Mouse (Mus musculus): ENCODE results near the gene Lrp5.

Gene Lrp5

DNA sequence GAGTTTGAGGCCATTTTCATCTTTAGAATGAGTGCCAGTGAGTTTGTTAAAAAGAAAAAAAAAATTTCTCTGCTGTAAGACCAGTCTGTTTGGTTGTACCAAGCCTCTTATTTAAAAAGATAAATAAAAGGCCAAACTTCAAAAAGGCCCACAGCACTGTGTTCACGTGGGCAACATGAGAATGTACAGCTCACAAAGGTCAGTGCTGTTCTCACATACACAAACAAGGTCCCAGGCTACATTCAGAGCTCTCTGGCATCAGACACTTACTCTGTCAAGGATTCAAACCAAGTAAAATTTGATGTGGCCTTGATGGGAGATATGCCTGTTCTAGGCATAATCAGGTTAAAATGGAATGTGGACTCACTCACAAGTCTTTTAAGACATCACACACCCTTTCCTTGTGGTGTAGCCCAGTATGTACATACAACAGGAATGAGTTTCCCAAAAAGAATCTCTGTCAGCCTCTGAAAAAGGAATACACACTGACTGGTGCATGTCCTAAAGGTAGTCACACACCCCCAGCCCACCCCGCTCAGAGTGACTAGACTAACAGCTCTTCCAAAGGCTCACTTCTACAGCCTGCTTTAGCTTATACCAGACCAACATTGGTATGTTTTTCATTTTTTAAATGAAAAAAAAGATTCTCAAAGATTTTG is 130.1 kb downstream of the Lrp5 start:
- DNase-seq (ENCODE audit: low read depth, low spot score) = no peak

DNA sequence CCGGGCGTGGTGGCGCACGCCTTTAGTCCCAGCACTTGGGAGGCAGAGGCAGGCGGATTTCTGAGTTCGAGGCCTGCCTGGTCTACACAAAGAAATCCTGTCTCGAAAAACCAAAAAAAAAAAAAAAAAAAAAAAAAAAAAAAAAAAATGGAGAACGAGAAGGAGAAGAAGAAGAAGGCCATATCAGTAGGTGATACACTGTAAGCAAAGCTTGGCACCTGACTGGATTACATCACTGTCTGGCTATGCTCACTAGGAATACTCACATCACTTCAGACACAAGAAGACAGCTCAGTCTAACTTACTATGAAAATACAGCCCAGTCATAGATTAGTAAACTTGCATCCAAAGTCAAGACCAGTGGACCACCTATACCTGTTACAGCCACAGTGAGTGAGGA is 131.6 kb downstream of the Lrp5 start:
- no peak for DNase-seq (ENCODE audit: low read depth, low spot score)

DNA sequence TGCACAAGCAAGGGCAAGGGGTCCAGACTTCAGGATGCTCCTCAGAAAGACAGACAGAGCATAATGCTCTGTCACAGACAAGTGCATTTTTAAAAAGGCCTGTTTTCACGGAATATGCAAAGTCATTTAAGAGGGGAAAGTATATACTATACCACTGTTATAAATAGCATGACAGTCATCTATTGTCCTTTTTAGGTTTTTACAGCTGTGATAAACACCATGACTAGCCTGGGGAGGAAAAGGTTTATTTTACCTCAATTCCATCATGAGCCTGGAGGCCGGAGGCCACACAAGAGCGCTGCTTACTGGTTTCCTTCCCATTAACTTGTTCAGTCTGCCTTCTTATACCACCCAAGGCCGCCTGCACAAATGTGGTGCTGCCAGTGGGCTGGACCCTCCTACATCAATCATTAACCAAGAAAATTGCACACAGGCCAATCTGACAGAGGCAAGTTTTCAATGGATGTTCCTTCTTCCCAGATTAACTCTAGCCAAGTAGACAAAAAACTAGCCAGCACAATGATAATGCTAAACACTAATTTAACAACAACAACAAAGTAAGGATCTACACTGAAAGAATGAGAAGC is 134.7 kb downstream of the Lrp5 start:
- no peak for DNase-seq (ENCODE audit: low read depth, low spot score)

DNA sequence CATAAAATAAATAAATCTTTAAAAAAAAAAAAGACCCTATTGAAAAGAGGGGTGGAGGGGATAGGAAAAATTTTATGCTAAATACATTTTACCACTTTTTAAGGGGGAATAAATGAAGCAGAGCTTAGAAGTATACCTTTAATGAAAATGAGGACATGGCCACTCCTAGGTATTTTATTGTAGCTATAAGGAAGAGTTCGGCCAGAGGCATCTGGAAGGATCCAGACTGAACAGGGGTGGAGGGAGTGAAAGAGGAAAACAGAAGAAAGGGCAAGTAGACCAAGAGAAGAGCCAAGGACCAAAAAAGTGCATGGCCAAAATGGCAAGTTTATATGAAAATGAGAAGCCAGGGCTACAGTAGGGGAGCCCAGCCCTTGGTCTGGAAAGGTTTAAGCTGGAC is 136.3 kb downstream of the Lrp5 start:
- DNase-seq (ENCODE audit: low read depth, low spot score) = no peak

DNA sequence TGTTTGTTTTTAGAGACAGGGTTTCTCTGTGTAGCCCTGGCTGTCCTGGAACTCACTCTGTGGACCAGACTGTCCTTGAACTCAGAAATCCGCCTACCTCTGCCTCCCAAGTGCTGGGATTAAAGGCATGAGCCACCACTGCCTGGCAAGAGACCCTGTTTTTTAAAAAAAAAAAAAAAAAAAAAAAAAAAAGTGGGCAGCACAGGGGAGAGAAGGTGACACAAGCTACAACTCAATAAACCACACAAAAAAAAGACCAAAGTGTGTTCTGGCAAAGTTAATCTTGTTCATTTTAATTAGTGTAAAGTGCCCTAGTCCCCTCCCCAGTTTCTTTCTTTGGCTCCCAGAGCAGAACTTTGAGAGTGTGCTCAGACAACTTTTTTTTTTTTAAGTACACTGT is 137.1 kb downstream of the Lrp5 start:
- no peak for DNase-seq (ENCODE audit: low read depth, low spot score)

DNA sequence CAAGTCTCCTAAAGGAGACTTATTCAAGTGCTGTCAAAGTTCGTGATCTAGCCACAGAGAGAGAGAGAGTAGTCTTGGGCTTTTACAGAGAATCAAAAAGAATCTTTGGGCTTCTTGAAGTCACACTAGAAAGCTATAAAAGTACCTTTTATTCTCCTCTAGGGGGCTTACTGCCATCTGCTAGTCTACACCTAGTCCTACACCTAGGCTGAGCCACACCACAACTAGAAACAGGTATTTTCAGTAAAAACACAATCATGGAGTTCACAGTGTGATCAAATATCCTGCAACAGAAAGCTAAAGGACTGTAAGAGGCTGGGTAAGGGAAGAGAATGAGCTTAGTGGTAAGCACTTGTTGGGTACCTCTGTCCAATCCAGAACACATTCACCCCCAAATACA is 138.1 kb downstream of the Lrp5 start:
- no peak for DNase-seq (ENCODE audit: low read depth, low spot score)

DNA sequence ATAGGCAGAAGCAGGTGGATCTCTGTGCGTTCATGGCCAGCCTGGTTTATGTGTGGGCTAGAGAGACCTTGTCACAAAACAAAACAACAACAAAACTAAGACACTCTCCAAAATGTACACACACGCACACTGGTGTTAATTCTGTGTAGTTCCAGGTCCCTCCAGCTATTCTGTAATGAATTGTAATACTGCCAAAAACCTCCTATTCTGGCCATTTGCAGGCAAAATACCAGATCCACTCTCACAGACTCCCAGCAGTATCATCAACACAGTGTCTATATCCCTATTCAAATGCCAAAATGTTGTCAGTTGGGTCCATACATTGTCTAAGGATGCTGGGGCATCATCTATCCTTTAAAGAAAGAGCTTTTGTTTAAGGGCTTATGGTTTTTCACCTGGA is 141.4 kb downstream of the Lrp5 start:
- no peak for DNase-seq (ENCODE audit: low read depth, low spot score)

DNA sequence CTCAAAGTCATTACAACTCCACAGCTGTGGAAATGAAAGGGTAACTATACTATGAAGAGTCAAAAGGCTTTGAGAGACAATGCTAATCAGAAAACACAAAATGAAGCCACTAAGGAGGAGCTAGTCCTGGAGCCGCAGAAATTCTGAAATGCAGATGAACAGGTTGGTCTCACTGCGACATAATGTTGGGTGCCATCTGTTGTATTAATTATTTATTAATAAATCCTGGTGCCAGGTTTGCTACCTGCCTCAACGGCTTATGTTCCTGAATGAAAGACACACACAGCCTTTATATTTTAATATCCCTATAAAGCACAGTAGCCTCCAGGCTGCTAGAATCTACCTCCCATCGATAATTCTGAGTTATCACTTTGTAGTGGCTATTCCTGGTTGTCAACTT is 143.8 kb downstream of the Lrp5 start:
- no peak for DNase-seq (ENCODE audit: low read depth, low spot score)

DNA sequence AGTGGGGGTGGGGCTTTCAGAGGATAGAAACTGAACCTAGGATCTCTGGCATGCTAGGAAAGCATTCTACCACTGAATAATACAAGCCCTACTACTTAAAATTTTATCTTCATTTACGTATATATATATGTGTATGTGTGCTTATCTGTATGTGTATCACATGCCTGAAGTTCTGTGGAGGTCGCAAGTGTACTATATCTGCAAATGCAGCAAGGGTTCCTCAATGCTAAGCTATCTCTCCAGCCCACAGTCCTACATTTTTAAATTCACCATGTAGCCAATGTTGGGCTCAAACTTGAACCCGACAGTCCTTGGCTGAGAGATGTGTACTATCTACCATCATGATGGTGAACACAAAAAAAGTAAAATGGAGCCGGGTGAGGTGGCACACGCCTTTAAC is 145.4 kb downstream of the Lrp5 start:
- no peak for DNase-seq (ENCODE audit: low read depth, low spot score)

DNA sequence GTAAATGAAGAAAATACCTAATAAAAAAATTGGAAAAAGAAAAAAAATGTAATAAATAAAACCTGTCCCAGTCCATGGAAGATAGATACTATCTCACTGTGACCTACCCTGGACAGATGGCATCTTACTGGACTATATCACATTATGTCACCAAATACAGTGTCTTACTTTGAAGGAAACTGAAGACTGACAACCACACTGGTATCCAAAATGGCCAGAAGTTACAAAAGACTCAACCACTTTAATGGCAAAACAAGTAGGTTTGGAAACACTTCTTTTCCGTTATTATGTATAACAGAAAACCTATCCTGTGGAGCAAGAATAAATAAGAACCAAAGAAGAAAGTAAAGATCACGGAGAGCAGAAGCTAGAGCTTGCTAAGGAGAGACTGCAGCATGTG is 146.1 kb downstream of the Lrp5 start:
- no peak for DNase-seq (ENCODE audit: low read depth, low spot score)

DNA sequence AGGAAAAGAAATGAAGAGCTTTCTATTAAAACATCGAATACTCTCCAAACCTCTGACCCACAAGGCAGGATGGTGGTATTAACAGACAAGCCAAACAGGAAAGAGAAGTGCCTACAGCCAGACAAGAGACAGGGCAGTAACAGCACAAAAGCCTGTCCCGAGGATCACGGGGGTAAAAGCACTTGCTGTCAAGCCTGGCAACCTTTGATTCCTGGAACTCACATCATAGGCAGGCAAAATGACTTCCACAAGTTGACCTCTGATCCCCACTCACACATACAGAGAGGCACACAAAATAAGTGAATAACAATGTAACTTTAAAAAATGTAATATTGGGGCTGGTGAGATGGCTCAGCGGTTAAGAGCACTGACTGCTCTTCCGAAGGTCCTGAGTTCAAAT is 146.9 kb downstream of the Lrp5 start:
- DNase-seq (ENCODE audit: low read depth, low spot score) = no peak

DNA sequence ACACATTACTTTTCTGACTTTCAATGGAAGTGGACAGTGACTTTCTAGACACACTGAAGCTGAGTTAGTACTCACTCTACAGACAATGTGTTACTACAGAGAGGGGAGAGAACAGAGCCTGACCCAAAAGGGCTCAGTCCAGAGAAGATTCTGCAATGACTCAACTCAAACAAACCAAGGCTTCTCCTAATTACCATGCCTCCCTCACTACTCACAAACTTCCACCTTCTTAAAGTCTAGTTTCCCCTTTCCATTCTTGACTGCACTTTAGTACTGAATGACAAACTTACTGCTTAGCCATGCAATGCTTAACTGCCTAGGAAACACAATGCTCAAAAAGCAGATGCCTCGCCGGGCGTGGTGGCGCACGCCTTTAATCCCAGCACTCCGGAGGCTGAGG is 148.7 kb downstream of the Lrp5 start:
- no peak for DNase-seq (ENCODE audit: low read depth, low spot score)

DNA sequence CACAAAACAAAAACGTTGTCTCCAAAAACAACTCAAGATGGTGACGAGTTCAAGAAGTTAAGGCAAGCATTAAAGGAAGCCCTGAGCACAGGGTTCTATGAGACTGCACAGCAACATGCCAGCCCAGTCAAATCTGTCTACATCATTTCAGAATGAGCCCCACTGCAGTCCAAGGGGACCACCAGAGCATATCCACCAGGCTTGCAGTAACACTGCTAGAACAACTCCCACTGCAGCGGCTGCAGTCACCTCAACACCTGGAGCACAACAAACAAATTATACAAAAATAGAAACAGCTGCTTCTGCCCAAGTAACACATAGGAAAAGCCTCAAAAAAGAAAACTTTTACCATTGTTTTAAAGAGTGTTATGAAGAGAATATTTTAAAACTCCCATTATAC is 151.4 kb downstream of the Lrp5 start:
- no peak for DNase-seq (ENCODE audit: low read depth, low spot score)
